Mouse (Mus musculus) CH12.LX (cell line): ENCODE results near the gene Ifnl3. TPM values are rescaled to one million over a fixed set of nuclear protein-coding genes. Genes with fewer than 3 reads are reported as not detected.

Experiments used
- DNase-seq: peaks from one replicate; pipeline ENCODE4 v3.0.0-alpha.2; 2013; ENCODE audit errors: extremely low read depth
- H3K27ac ChIP-seq: 2 replicates; pipeline ENCODE4 v1.5.1; 2012; ENCODE audit warnings: low read depth, mild to moderate bottlenecking, control low read depth, moderate library complexity; ENCODE audit not compliant: insufficient read depth
- H3K27me3 ChIP-seq: replicated peaks from 2 replicates; pipeline ENCODE3; 2012; ENCODE audit warnings: inconsistent platforms
- H3K36me3 ChIP-seq, 2 experiments: replicated peaks in 1 of 2; 2 replicates each; pipeline versions ENCODE3 to v1.6.1; 2012; ENCODE audit warnings: inconsistent platforms in 1 of 2, low read length in 1 of 2, mild to moderate bottlenecking in 1 of 2, mixed read lengths in 1 of 2, moderate library complexity in 1 of 2; ENCODE audit not compliant: control insufficient read depth in 1 of 2, insufficient read depth in 1 of 2
- H3K4me1 ChIP-seq, 2 experiments: 2 replicates each; pipeline ENCODE4 v1.6.1; 2012; ENCODE audit warnings: inconsistent platforms in 1 of 2, moderate library complexity in 1 of 2; ENCODE audit not compliant: insufficient read depth in 2 of 2, control insufficient read depth in 1 of 2
- H3K4me2 ChIP-seq: 2 replicates; pipeline ENCODE4 v1.6.1; 2012; ENCODE audit warnings: low read depth, mild to moderate bottlenecking, control low read depth; ENCODE audit not compliant: poor library complexity, insufficient read depth, severe bottlenecking
- H3K4me3 ChIP-seq, 3 experiments: fragments of 150-350 bp in 1 of 3; sonication (generic) in 1 of 3; replicated peaks in 1 of 3; 2 replicates each; pipeline versions ENCODE3 to v1.5.1; 2011 to 2012; ENCODE audit warnings: low read depth in 2 of 3, low read length in 2 of 3, mild to moderate bottlenecking in 2 of 3, moderate library complexity in 2 of 3, control low read depth in 1 of 3, improper control_type of control experiment in 1 of 3, inconsistent platforms in 1 of 3, mixed read lengths in 1 of 3; ENCODE audit not compliant: poor library complexity in 1 of 3
- H3K79me2 ChIP-seq: replicated peaks from 2 replicates; pipeline ENCODE4 v1.6.1; 2012; ENCODE audit warnings: mild to moderate bottlenecking, moderate library complexity; ENCODE audit not compliant: control insufficient read depth, poor library complexity, insufficient read depth, severe bottlenecking; ENCODE audit errors: extremely low read depth
- H3K9ac ChIP-seq: 2 replicates; pipeline ENCODE4 v1.6.1; 2012; ENCODE audit warnings: low read depth, mild to moderate bottlenecking, control low read depth, moderate library complexity; ENCODE audit not compliant: insufficient read depth
- H3K9me3 ChIP-seq: replicated peaks from 2 replicates; pipeline ENCODE3; 2012; ENCODE audit warnings: low read length, inconsistent platforms, mixed read lengths
- ETS1 ChIP-seq: conservative IDR thresholded peaks from 2 replicates; pipeline ENCODE4 v1.6.1; 2012; ENCODE audit warnings: low read depth, mild to moderate bottlenecking, inconsistent platforms, low read length, improper control_type of control experiment, moderate library complexity
- NELFE ChIP-seq: IDR thresholded peaks from 2 replicates; pipeline ENCODE4 v1.6.1; 2011; ENCODE audit warnings: low read depth, low read length, improper control_type of control experiment
- USF1 ChIP-seq: IDR thresholded peaks from 2 replicates; pipeline ENCODE4 v1.6.1; 2014; ENCODE audit warnings: low read depth, mild to moderate bottlenecking, inconsistent platforms, low read length, improper control_type of control experiment
- USF2 ChIP-seq: conservative IDR thresholded peaks from 2 replicates; pipeline ENCODE4 v1.6.1; 2011; ENCODE audit warnings: low read depth, low read length, improper control_type of control experiment
- ZKSCAN1 ChIP-seq: IDR thresholded peaks from 2 replicates; pipeline ENCODE4 v1.6.1; 2012; ENCODE audit warnings: low read depth, inconsistent platforms, low read length, improper control_type of control experiment, borderline replicate concordance
- ZNF384 ChIP-seq: IDR thresholded peaks from 2 replicates; pipeline ENCODE4 v1.6.1; 2012; ENCODE audit warnings: low read depth, low read length, improper control_type of control experiment, inconsistent platforms
- dilution Hi-C: fragments of 300-500 bp; cut with MboI; formaldehyde crosslinking; loops from 2 replicates; pipeline ENCODE4 v1.14.3; 2020; ENCODE audit warnings: low sequenced_read_pairs; ENCODE audit not compliant: extremely low pct_unique_long_range_greater_than_20kb, extremely low pct_ligation_motif_present
- in situ Hi-C: fragments of 300-500 bp; cut with MboI; formaldehyde crosslinking; loops from 3 replicates; pipeline ENCODE4 v1.14.3; 2019; ENCODE audit warnings: low sequenced_read_pairs, low pct_ligation_motif_present, low pct_unique_long_range_greater_than_20kb, mixed read lengths
- polyA plus RNA-seq: library from polyadenylated mRNA; unstranded; fragments of >175 nt; gene quantifications from 2 replicates; pipeline ENCODE4 v1.2.1, GENCODE M21; 2012; ENCODE audit warnings: low read depth; ENCODE audit not compliant: insufficient read length
- total RNA-seq, 2 experiments: library from RNA; depleted of rRNA; stranded (reverse); fragments of 300-350 nt in 1 of 2; fragments of >200 nt in 1 of 2; gene quantifications; 2 replicates each; pipeline ENCODE4 v1.2.3; 2012 to 2014

Gene Ifnl3
- total and polyA plus RNA-seq, 3 experiments = not detected

- Histone ChIP-seq H3K9me3 (no peaks in the 10 kb centered on the region), H3K79me2 (no peaks in the 10 kb centered on the region), H3K4me2 (no peak overlapping the region), H3K9ac (no peak overlapping the region), H3K36me3 (no peaks in the 10 kb centered on the region), H3K4me3 (no peak overlapping the region), H3K4me1 (peaks cover 4 to 6% of the 10 kb centered on the region in 2 experiments; a peak in 2 of 4 replicates), H3K27me3 (peaks cover 9% of the 10 kb centered on the region)
- in situ Hi-C loops (no loop called here), dilution Hi-C loops (no loop called here)
- TF ChIP-seq ZNF384 (peak; percentile 78), USF1 (no peak), NELFE (no peak)
- TF ChIP-seq, all 38 proteins: peak for 1
- H3K27ac ChIP-seq = no peak overlapping the region
- DNase-seq = peak; percentile 6
These were observed 22.6 kb downstream of the Ifnl3 start for GRCm38 (mm10) chr7:28545048-28545890.

GRCm38 (mm10) chr7:28545891-28546210 lies 23.2 kb downstream of the Ifnl3 start:
- in situ Hi-C loops = no loop called here

DNA sequence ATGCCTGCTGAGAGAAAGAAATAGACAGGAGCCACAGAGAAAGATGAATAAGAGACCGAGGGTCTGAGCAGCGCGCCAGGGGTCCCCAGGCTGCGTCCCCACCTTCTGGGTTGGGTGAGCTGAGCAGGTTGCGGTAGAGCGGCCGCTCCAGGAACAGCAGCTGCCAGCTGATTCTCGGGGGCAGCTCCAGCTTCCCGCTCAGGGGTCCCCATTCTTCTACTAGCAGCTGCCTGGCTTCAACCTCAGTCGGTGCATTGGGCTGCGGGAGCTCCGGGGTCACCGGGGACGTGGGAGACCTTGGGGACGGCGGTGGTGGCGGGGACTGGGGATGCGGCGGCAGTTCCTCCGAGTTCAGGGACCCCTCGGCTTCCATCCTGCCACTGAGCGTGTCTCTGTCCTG lies 24.0 kb downstream of the Ifnl3 start:
- Histone ChIP-seq H3K79me2 (no peaks in the 10 kb centered on the region), H3K4me3 (no peak overlapping the region), H3K36me3 (no peaks in the 10 kb centered on the region), H3K27ac (no peak overlapping the region), H3K9me3 (no peaks in the 10 kb centered on the region), H3K4me1 (peaks cover 4 to 6% of the 10 kb centered on the region in 2 experiments; a peak in 2 of 4 replicates), H3K27me3 (peaks cover 9% of the 10 kb centered on the region), H3K4me2 (no peak overlapping the region), H3K9ac (no peak overlapping the region)
- TF ChIP-seq NELFE (no peak), USF2 (no peak)
- dilution Hi-C loops = no loop called here
- DNase-seq = no peak
- in situ Hi-C loops = no loop called here

More at GRCm38 (mm10) chr7:28545891-28546210, 23.2 kb downstream of the Ifnl3 start:
- Histone ChIP-seq H3K4me2 (no peak overlapping the region), H3K27me3 (peaks cover 9% of the 10 kb centered on the region), H3K4me3 (no peak overlapping the region), H3K9ac (no peak overlapping the region), H3K4me1 (peaks cover 4 to 6% of the 10 kb centered on the region in 2 experiments; a peak in 2 of 4 replicates), H3K36me3 (no peaks in the 10 kb centered on the region), H3K79me2 (no peaks in the 10 kb centered on the region), H3K27ac (no peak overlapping the region), H3K9me3 (no peaks in the 10 kb centered on the region)
- no peak for DNase-seq
- TF ChIP-seq ZKSCAN1 (peak; percentile 70), ETS1 (no peak)
- dilution Hi-C loops = no loop called here
